Mouse (Mus musculus) embryonic facial prominence, embryonic 10.5 days (tissue): ENCODE data around the gene Aipl1. TPM values are rescaled to one million over a fixed set of nuclear protein-coding genes. Genes with fewer than 3 reads are reported as not detected.
"Not testable (repeated sequence)": the region's sequence is repeated elsewhere in the genome, so short reads cannot be mapped to it uniquely, and the experiment has no call there.

Experiments used
- DNase-seq: peaks from one replicate; pipeline ENCODE4 v3.0.0-alpha.2; 2017; ENCODE audit warnings: low spot score
- H3K27ac ChIP-seq: fragments of 300-500 bp; sonication (generic); replicated peaks from 2 replicates; pipeline ENCODE4 v1.5.1; 2016; ENCODE audit warnings: mild to moderate bottlenecking
- H3K27me3 ChIP-seq: fragments of 300-500 bp; sonication (generic); replicated peaks from 2 replicates; pipeline ENCODE4 v1.6.1; 2016; ENCODE audit warnings: low read depth, mild to moderate bottlenecking; ENCODE audit not compliant: poor library complexity, severe bottlenecking
- H3K36me3 ChIP-seq: fragments of 300-500 bp; sonication (generic); replicated peaks from 2 replicates; pipeline ENCODE4 v1.6.1; 2016; ENCODE audit warnings: mild to moderate bottlenecking, moderate library complexity
- H3K4me1 ChIP-seq: fragments of 300-500 bp; sonication (generic); 2 replicates; pipeline ENCODE4 v1.6.1; 2016
- H3K4me3 ChIP-seq: fragments of 300-500 bp; sonication (generic); 2 replicates; pipeline ENCODE4 v1.5.1; 2016; ENCODE audit warnings: mild to moderate bottlenecking, moderate library complexity
- H3K9me3 ChIP-seq: fragments of 300-500 bp; sonication (generic); 2 replicates; pipeline ENCODE4 v1.6.1; 2016; ENCODE audit warnings: mild to moderate bottlenecking
- WGBS: fragments of 180-500 bp; shearing (Covaris S2); methylation state at CpG from one replicate; pipeline ENCODE4 v1.1.7; 2016; 5-methylcytosine and 5-hydroxymethylcytosine counted together
- polyA plus RNA-seq: library from polyadenylated mRNA; unstranded; fragments of >200 nt; fragmentation: Nextera tagmentation; extraction: Ambion mirVana; gene quantifications from 2 replicates; pipeline ENCODE4 v1.2.1, GENCODE M21; 2016

The Aipl1 gene
- polyA plus RNA-seq, 1 experiment from 2014 or later, result 0.52 TPM

- Histone ChIP-seq H3K27ac (no peak overlapping the region), H3K27me3 (no peaks in the 10 kb centered on the region), H3K36me3 (no peaks in the 10 kb centered on the region), H3K4me3 (no peak overlapping the region), H3K4me1 (peaks cover 18% of the 10 kb centered on the region; the same call in 1 of the 2 replicates), H3K9me3 (no peaks in the 10 kb centered on the region)
- no peak for DNase-seq
- WGBS, result 89% methylated on average over 6 of the region's 6 CpGs
Measured at GRCm38 (mm10) chr11:72005547-72005946, 31.8 kb downstream of the Aipl1 start.

GRCm38 (mm10) chr11:72003171-72003570 lies 34.1 kb downstream of the Aipl1 start:
- no peak for DNase-seq
- Histone ChIP-seq H3K9me3 (no peaks in the 10 kb centered on the region), H3K27ac (no peak overlapping the region), H3K27me3 (no peaks in the 10 kb centered on the region), H3K36me3 (no peaks in the 10 kb centered on the region), H3K4me1 (peaks cover 15% of the 10 kb centered on the region; the same call in 1 of the 2 replicates), H3K4me3 (no peak overlapping the region)
- WGBS, result 57% methylated on average over 9 of the region's 9 CpGs

- H3K27me3 ChIP-seq, result peaks cover 8% of the 10 kb centered on the region; the same call in 1 of the 2 replicates
- 50% methylated on average over 13 of the region's 13 CpGs for WGBS
- H3K9me3 ChIP-seq, result no peaks in the 10 kb centered on the region
- H3K4me3 ChIP-seq, result no peak overlapping the region
- H3K4me1 ChIP-seq, result peaks cover 21% of the 10 kb centered on the region
- no peak overlapping the region for H3K27ac ChIP-seq
- peak; percentile 45 for DNase-seq
- no peaks in the 10 kb centered on the region for H3K36me3 ChIP-seq
Measured at GRCm38 (mm10) chr11:72002138-72002853, 35.0 kb downstream of the Aipl1 start.

GRCm38 (mm10) chr11:72000194-72000593 lies 37.1 kb downstream of the Aipl1 start:
- Histone ChIP-seq H3K27ac (no peak overlapping the region), H3K36me3 (no peaks in the 10 kb centered on the region), H3K9me3 (no peaks in the 10 kb centered on the region), H3K4me1 (peaks cover 39% of the 10 kb centered on the region), H3K4me3 (no peak overlapping the region), H3K27me3 (peaks cover 14% of the 10 kb centered on the region; the same call in 1 of the 2 replicates)
- 90% methylated on average over 6 of the region's 6 CpGs for WGBS
- DNase-seq, result no peak

GRCm38 (mm10) chr11:71996805-71997204 lies 40.5 kb downstream of the Aipl1 start:
- Histone ChIP-seq H3K27ac (no peak overlapping the region), H3K9me3 (no peaks in the 10 kb centered on the region), H3K4me3 (no peak overlapping the region), H3K36me3 (no peaks in the 10 kb centered on the region), H3K27me3 (peaks cover 14% of the 10 kb centered on the region; the same call in 1 of the 2 replicates), H3K4me1 (peaks cover 25% of the 10 kb centered on the region)
- DNase-seq, result peak; percentile 23
- 28% methylated on average over 11 of the region's 11 CpGs for WGBS

- no peaks in the 10 kb centered on the region for H3K9me3 ChIP-seq
- 24% methylated on average over 9 of the region's 9 CpGs for WGBS
- H3K4me1 ChIP-seq, result peaks cover 25% of the 10 kb centered on the region
- peaks cover 14% of the 10 kb centered on the region; the same call in 1 of the 2 replicates for H3K27me3 ChIP-seq
- H3K36me3 ChIP-seq, result no peaks in the 10 kb centered on the region
- peak overlapping the region; percentile 41 for H3K4me3 ChIP-seq
- H3K27ac ChIP-seq, result peak overlapping the region; percentile 77
- DNase-seq, result peak; percentile 62
Measured at GRCm38 (mm10) chr11:71995968-71996511, 41.3 kb downstream of the Aipl1 start.

- 87% methylated on average over 12 of the region's 12 CpGs for WGBS
- H3K36me3 ChIP-seq, result no peaks in the 10 kb centered on the region
- H3K9me3 ChIP-seq, result no peaks in the 10 kb centered on the region
- H3K27ac ChIP-seq, result no peak overlapping the region
- no peak for DNase-seq
- H3K27me3 ChIP-seq, result peaks cover 7% of the 10 kb centered on the region; the same call in 1 of the 2 replicates
- peaks cover 24% of the 10 kb centered on the region for H3K4me1 ChIP-seq
- no peak overlapping the region for H3K4me3 ChIP-seq
Measured at GRCm38 (mm10) chr11:71992438-71992837, 44.9 kb downstream of the Aipl1 start.

- Histone ChIP-seq H3K9me3 (no peaks in the 10 kb centered on the region), H3K27ac (no peak overlapping the region), H3K4me1 (peaks cover 24% of the 10 kb centered on the region), H3K36me3 (no peaks in the 10 kb centered on the region), H3K4me3 (no peak overlapping the region), H3K27me3 (no peaks in the 10 kb centered on the region)
- 38% methylated on average over 5 of the region's 5 CpGs for WGBS
- DNase-seq, result no peak
Measured at GRCm38 (mm10) chr11:71991541-71991940, 45.8 kb downstream of the Aipl1 start.

- H3K27ac ChIP-seq, DNase-seq, H3K27me3 ChIP-seq, H3K9me3 ChIP-seq, H3K36me3 ChIP-seq, H3K4me3 ChIP-seq: not testable (repeated sequence)
- peaks cover 33% of the 10 kb centered on the region for H3K4me1 ChIP-seq
- WGBS, result 73% methylated on average over 5 of the region's 5 CpGs
Measured at GRCm38 (mm10) chr11:71989407-71989806, 47.9 kb downstream of the Aipl1 start.

- no peak for DNase-seq
- peaks cover 33% of the 10 kb centered on the region for H3K4me1 ChIP-seq
- no peak overlapping the region for H3K27ac ChIP-seq
- no peaks in the 10 kb centered on the region for H3K36me3 ChIP-seq
- H3K9me3 ChIP-seq, result no peaks in the 10 kb centered on the region
- H3K27me3 ChIP-seq, result 0 out of 2 replicates have a peak, but pooled peaks cover 4% of the 10 kb centered on the region
- WGBS, result 67% methylated on average over 14 of the region's 14 CpGs
- no peak overlapping the region for H3K4me3 ChIP-seq
Measured at GRCm38 (mm10) chr11:71987159-71988150, 49.9 kb downstream of the Aipl1 start.

- no peaks in the 10 kb centered on the region for H3K36me3 ChIP-seq
- WGBS, result 61% methylated on average over 2 of the region's 2 CpGs
- H3K27me3 ChIP-seq, result 0 out of 2 replicates have a peak, but pooled peaks cover 4% of the 10 kb centered on the region
- no peak overlapping the region for H3K27ac ChIP-seq
- H3K4me1 ChIP-seq, result peaks cover 33% of the 10 kb centered on the region
- H3K9me3 ChIP-seq, result no peaks in the 10 kb centered on the region
- no peak for DNase-seq
- H3K4me3 ChIP-seq, result no peak overlapping the region
Measured at GRCm38 (mm10) chr11:71985783-71986182, 51.5 kb downstream of the Aipl1 start.

GRCm38 (mm10) chr11:71985101-71985711 lies 52.1 kb downstream of the Aipl1 start:
- no peak for DNase-seq
- peaks cover 33% of the 10 kb centered on the region for H3K4me1 ChIP-seq
- 0 out of 2 replicates have a peak, but pooled peaks cover 4% of the 10 kb centered on the region for H3K27me3 ChIP-seq
- WGBS, result 45% methylated on average over 4 of the region's 4 CpGs
- no peaks in the 10 kb centered on the region for H3K9me3 ChIP-seq
- no peak overlapping the region for H3K4me3 ChIP-seq
- no peaks in the 10 kb centered on the region for H3K36me3 ChIP-seq
- 0 out of 2 replicates have a peak overlapping the region, but pooled peaks have one; percentile 35 for H3K27ac ChIP-seq
